Mouse (Mus musculus): ENCODE data around the gene Pfn3. TPM values are rescaled to one million over a fixed set of nuclear protein-coding genes. Genes with fewer than 3 reads are reported as not detected.

Pfn3 gene
- polyA plus RNA-seq, 1 experiment = not detected

- H3ac ChIP-seq (ENCODE audit: control insufficient read depth, insufficient read length, low read depth) = no peak overlapping the region
- no peaks in the 10 kb centered on the region for H3K79me2 ChIP-seq (ENCODE audit: control insufficient read depth, insufficient read depth)
- no peak overlapping the region for H3K4me3 ChIP-seq (ENCODE audit: insufficient read depth, poor library complexity, severe bottlenecking)
- H3K36me3 ChIP-seq (ENCODE audit: control insufficient read depth, insufficient read depth) = no peaks in the 10 kb centered on the region
- no peaks in the 10 kb centered on the region for H3K79me3 ChIP-seq (ENCODE audit: low read depth)
- H3K27me3 ChIP-seq (ENCODE audit: control insufficient read depth, insufficient read depth, insufficient read length) = peaks cover 33% of the 10 kb centered on the region
- TF ChIP-seq CEBPB (IDR thresholded peaks at IDR 0.05; ENCODE audit: low read depth) (no peak), FOSL1 (IDR thresholded peaks at IDR 0.05; ENCODE audit: insufficient read depth, low read length, poor library complexity, severe bottlenecking) (no peak), MAX (IDR thresholded peaks at IDR 0.05) (no peak), CTCF (IDR thresholded peaks at IDR 0.05; ENCODE audit: control insufficient read depth, insufficient read depth, insufficient read length) (no peak), MYOG (IDR thresholded peaks at IDR 0.05; ENCODE audit: control insufficient read depth, extremely low read depth, insufficient read length) (no peak), USF1 (IDR thresholded peaks at IDR 0.05; ENCODE audit: low read depth) (no peak), MYOD1 (IDR thresholded peaks at IDR 0.05; ENCODE audit: control insufficient read depth, insufficient read length, low read depth) (no peak)
These were observed 46.6 kb downstream of the Pfn3 start for GRCm38 (mm10) chr13:55368401-55368800.

Small RNAs within 50 kb of the gene (microRNA-seq; reads per million reads assigned to microRNA genes)
- gene Mir6943 (ENCODE audit: borderline microRNAs expressed) = 1.00 reads per million, percentile 22 among the genes with 10 or more reads in this experiment

Other genes with a start within 250 kb of the Pfn3 start
- 10.5 TPM for gene Nsd1, start 205.4 kb downstream of the Pfn3 start, polyA plus RNA-seq (2012; fragmentation: generic; extraction: Trizol)
- gene Prelid1, start 94.7 kb downstream of the Pfn3 start, polyA plus RNA-seq (2012; fragmentation: generic; extraction: Trizol) = 499 TPM
- gene Rab24, start 93.3 kb downstream of the Pfn3 start, polyA plus RNA-seq (2012; fragmentation: generic; extraction: Trizol) = 54.3 TPM
- 49.8 TPM for gene Mxd3, start 85.4 kb downstream of the Pfn3 start, polyA plus RNA-seq (2012; fragmentation: generic; extraction: Trizol)
- gene Lman2, start 52.4 kb downstream of the Pfn3 start, polyA plus RNA-seq (2012; fragmentation: generic; extraction: Trizol) = 81.4 TPM
- gene Rgs14, start 45.5 kb downstream of the Pfn3 start, polyA plus RNA-seq (2012; fragmentation: generic; extraction: Trizol) = 0.08 TPM
- not detected for gene Slc34a1, start 17.0 kb downstream of the Pfn3 start, polyA plus RNA-seq (2012; fragmentation: generic; extraction: Trizol)
- gene F12, start 11.6 kb upstream of the Pfn3 start, polyA plus RNA-seq (2012; fragmentation: generic; extraction: Trizol) = not detected
- 81.9 TPM for gene Grk6, start 29.8 kb upstream of the Pfn3 start, polyA plus RNA-seq (2012; fragmentation: generic; extraction: Trizol)
- gene Prr7, start 49.0 kb upstream of the Pfn3 start, polyA plus RNA-seq (2012; fragmentation: generic; extraction: Trizol) = 10.8 TPM
- gene Dbn1, start 72.9 kb upstream of the Pfn3 start, polyA plus RNA-seq (2012; fragmentation: generic; extraction: Trizol) = 87.7 TPM
- gene Pdlim7, start 98.4 kb upstream of the Pfn3 start, polyA plus RNA-seq (2012; fragmentation: generic; extraction: Trizol) = 344 TPM
- 0.83 TPM for gene Dok3, start 114.1 kb upstream of the Pfn3 start, polyA plus RNA-seq (2012; fragmentation: generic; extraction: Trizol)
- 65.4 TPM for gene Ddx41, start 121.4 kb upstream of the Pfn3 start, polyA plus RNA-seq (2012; fragmentation: generic; extraction: Trizol)
- 15.9 TPM for gene Fam193b, start 155.9 kb upstream of the Pfn3 start, polyA plus RNA-seq (2012; fragmentation: generic; extraction: Trizol)
- gene Tmed9, start 158.5 kb upstream of the Pfn3 start, polyA plus RNA-seq (2012; fragmentation: generic; extraction: Trizol) = 191 TPM
- gene B4galt7, start 184.7 kb upstream of the Pfn3 start, polyA plus RNA-seq (2012; fragmentation: generic; extraction: Trizol) = 16.1 TPM
- 32.1 TPM for gene Caml, start 207.8 kb upstream of the Pfn3 start, polyA plus RNA-seq (2012; fragmentation: generic; extraction: Trizol)
- 15.2 TPM for gene Ddx46, start 219.8 kb upstream of the Pfn3 start, polyA plus RNA-seq (2012; fragmentation: generic; extraction: Trizol)

Data from C2C12 (cell line).